Mouse (Mus musculus): ENCODE results near the gene Pcdh19.

DNA sequence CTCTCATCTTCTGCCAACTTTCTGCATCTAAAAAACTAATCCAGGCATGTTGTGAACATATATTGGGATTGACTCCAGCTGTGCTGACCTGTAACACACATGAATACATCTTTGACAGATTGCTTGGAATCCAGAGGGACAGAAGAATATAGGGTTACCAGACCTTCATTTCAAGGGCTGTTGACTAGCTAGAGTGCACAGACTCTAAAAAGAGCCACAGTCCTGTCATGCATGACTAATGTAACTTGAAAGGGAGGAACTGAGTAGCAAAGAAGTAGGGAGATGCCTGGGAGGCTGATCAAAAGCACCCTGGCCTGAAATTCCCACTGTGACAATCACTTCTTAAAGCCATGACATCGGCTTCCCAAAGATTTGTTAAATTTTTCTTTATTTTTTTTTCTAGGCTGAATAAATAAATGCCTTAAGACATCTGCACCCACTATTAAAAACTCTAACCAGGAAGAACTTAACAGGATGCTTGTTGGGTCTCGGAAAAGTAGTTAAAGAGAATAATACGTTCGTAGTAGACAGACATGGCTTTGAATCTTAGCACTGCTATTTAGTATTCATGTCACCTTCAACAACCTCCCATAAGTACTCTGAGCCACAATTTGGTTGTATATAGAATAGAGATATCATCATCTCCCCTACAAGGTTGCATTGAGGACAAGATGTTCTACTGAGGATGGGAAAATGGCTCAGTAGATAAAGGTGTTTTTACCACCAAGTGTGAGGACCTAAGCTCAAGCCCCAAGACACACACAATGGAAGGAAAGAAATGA, 113.0 kb downstream of the Pcdh19 start:
- TF ChIP-seq POLR2A (IDR thresholded peaks at IDR 0.05; ENCODE audit: insufficient read length, low read depth) (no peak), MYOG (IDR thresholded peaks at IDR 0.05; ENCODE audit: control insufficient read depth in 1 of 3, insufficient read depth in 1 of 3, insufficient read length in 2 of 3, low read depth in 2 of 3) (no peak), TCF12 (IDR thresholded peaks at IDR 0.05; ENCODE audit: insufficient read depth, poor library complexity, severe bottlenecking) (no peak), USF1 (IDR thresholded peaks at IDR 0.05; ENCODE audit: low read depth) (no peak), REST (IDR thresholded peaks at IDR 0.05; ENCODE audit: insufficient read depth, insufficient read length) (no peak), MAX (IDR thresholded peaks at IDR 0.05; ENCODE audit: low read depth) (no peak)
